Comparison of ENCODE assay signal across 4 mouse cellular contexts in the genomic region with DNA sequence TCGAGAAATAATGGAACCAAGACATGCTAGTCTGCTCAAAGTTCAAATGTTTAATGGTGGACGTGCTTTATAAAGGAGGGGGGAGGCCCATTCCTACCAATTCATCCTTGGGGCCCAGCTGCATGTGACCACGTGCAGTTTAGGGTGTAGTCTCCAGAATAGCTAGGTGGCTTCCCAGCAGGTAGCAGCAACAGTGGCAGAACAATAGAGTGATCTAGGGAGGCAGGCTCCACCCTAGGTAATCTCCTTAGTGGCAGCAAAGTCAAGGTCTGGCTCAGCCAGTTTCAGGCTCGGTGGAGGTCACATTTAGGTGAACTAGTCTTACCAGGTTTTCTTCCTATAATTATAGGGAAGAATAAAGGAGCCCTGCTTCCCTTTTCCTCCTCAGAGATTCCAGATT.
DNase-seq lines count a peak whose midpoint lies in the region; TF ChIP-seq lines count a peak whose summit lies in the region.
"Not testable (repeated sequence)": the region's sequence is repeated elsewhere in the genome, so short reads cannot be mapped to it uniquely, and the experiment has no call there.

No protein-coding gene starts in this region.

- peak; percentile 41; the same call in 1 of the 2 replicates for TF ChIP-seq EP300 in ES-Bruce4 (IDR thresholded peaks at IDR 0.05; ENCODE audit: insufficient read depth, low read depth, low read length)

- not testable (repeated sequence) for H3K27ac ChIP-seq in ES-Bruce4 (ENCODE audit: insufficient read depth, low read length)

- not testable (repeated sequence) for H3K4me3 ChIP-seq in ES-Bruce4 (ENCODE audit: low read depth, low read length)

- TF ChIP-seq CTCF in ES-Bruce4 (IDR thresholded peaks at IDR 0.05; ENCODE audit: low read depth, low read length): not testable (repeated sequence)

- not testable (repeated sequence) for TF ChIP-seq POLR2A in ES-Bruce4 (IDR thresholded peaks at IDR 0.05; ENCODE audit: insufficient read depth, low read length)

- H3K4me1 ChIP-seq in ES-Bruce4 (ENCODE audit: control insufficient read depth, insufficient read depth, low read length): not testable (repeated sequence)

- H3K36me3 ChIP-seq in ES-Bruce4 (ENCODE audit: control insufficient read depth, insufficient read depth, low read length, poor library complexity, severe bottlenecking): not testable (repeated sequence)

- H3K27me3 ChIP-seq in ES-Bruce4 (ENCODE audit: control insufficient read depth, insufficient read depth, low read length, poor library complexity, severe bottlenecking): not testable (repeated sequence)

- peak; percentile 70 for DNase-seq in ES-CJ7 (ENCODE audit: low read depth, low spot score)
- peak; percentile 43 for DNase-seq in R1 (ENCODE audit: low read depth, low spot score)
- DNase-seq in ZHBTc4 (ENCODE audit: low read depth, low spot score): peak; percentile 68

- peaks cover 12% of the 10 kb centered on the region for H3K9me3 ChIP-seq in ES-Bruce4 (replicated peaks; ENCODE audit: control insufficient read depth, insufficient read depth, low read length, poor library complexity, severe bottlenecking)

- not testable (repeated sequence) for H3K9ac ChIP-seq in ES-Bruce4 (ENCODE audit: low read depth, poor library complexity, severe bottlenecking)
